Mouse (Mus musculus): Measurements from ENCODE around the gene Hoxa5.

- TF ChIP-seq CTCF (IDR thresholded peaks at IDR 0.05) (no peak), EP300 (IDR thresholded peaks at IDR 0.05; ENCODE audit: insufficient read depth, low read depth, low read length) (no peak)
Measured at GRCm38 (mm10) chr6:52224895-52225611, 20.7 kb upstream of the Hoxa5 start.
